Mouse (Mus musculus) erythroblast, embryonic 14.5 days (primary cell): ENCODE measurements around the gene Homer2.

ENCODE experiments used
- GATA1 ChIP-seq: IDR thresholded peaks from 2 replicates; pipeline ENCODE4 v1.6.1; 2012; ENCODE audit warnings: low read length, inconsistent platforms, mixed read lengths
- TAL1 ChIP-seq: IDR thresholded peaks from 3 replicates; pipeline ENCODE4 v1.6.1; 2012; ENCODE audit warnings: low read length, inconsistent platforms, mixed read lengths

- TF ChIP-seq TAL1 (no peak), GATA1 (no peak)
Observed at GRCm38 (mm10) chr7:81663057-81663456, 44.3 kb downstream of the Homer2 start.
